Mouse (Mus musculus) midbrain, embryonic 15.5 days (tissue): ENCODE results near the gene Nup50. TPM values are rescaled to one million over a fixed set of nuclear protein-coding genes. Genes with fewer than 3 reads are reported as not detected.
A peak's percentile ranks its signal among the peaks of the same experiment; 100 is the strongest.

Experiments
- ATAC-seq: fragments of 200-750 bp; cut with Nextera tagmentation; replicated peaks from 2 replicates; pipeline ENCODE4 v1.8.0; 2017; ENCODE audit warnings: moderate TSS enrichment
- H3K27ac ChIP-seq: fragments of 300-500 bp; sonication (generic); 2 replicates; pipeline ENCODE4 v1.5.1; 2015; ENCODE audit warnings: mild to moderate bottlenecking, inconsistent platforms
- H3K27me3 ChIP-seq: fragments of 300-500 bp; sonication (generic); replicated peaks from 2 replicates; pipeline ENCODE4 v1.6.1; 2015; ENCODE audit warnings: inconsistent platforms
- H3K36me3 ChIP-seq: fragments of 300-500 bp; sonication (generic); replicated peaks from 2 replicates; pipeline ENCODE4 v1.6.1; 2015; ENCODE audit warnings: inconsistent platforms
- H3K4me1 ChIP-seq: fragments of 300-500 bp; sonication (generic); 2 replicates; pipeline ENCODE4 v1.6.1; 2015; ENCODE audit warnings: inconsistent platforms
- H3K4me2 ChIP-seq: fragments of 300-500 bp; sonication (generic); 2 replicates; pipeline ENCODE4 v1.6.1; 2015; ENCODE audit warnings: inconsistent platforms, mild to moderate bottlenecking, moderate library complexity
- H3K4me3 ChIP-seq: fragments of 300-500 bp; sonication (generic); 2 replicates; pipeline ENCODE4 v1.5.1; 2015; ENCODE audit warnings: mild to moderate bottlenecking, inconsistent platforms
- H3K9ac ChIP-seq: fragments of 300-500 bp; sonication (generic); 2 replicates; pipeline ENCODE4 v1.6.1; 2015; ENCODE audit warnings: mild to moderate bottlenecking, inconsistent platforms
- H3K9me3 ChIP-seq: fragments of 300-500 bp; sonication (generic); 2 replicates; pipeline ENCODE4 v1.6.1; 2016; ENCODE audit warnings: inconsistent platforms
- WGBS: fragments of 180-500 bp; shearing (Covaris S2); methylation state at CpG from one replicate; pipeline ENCODE4 v1.1.7; 2015; ENCODE audit warnings: mixed read lengths; 5-methylcytosine and 5-hydroxymethylcytosine counted together
- polyA plus RNA-seq: library from polyadenylated mRNA; unstranded; fragments of >200 nt; fragmentation: Nextera tagmentation; extraction: Ambion mirVana; gene quantifications from 2 replicates; pipeline ENCODE4 v1.2.1, GENCODE M21; 2015

Nup50 gene
- polyA plus RNA-seq, 1 experiment from 2014 or later: 25.4 TPM

GRCm38 (mm10) chr15:84958331-84958730, 35.1 kb downstream of the Nup50 start:
- peaks cover 38% of the 10 kb centered on the region for H3K4me1 ChIP-seq
- no peak overlapping the region for H3K9ac ChIP-seq
- H3K9me3 ChIP-seq: no peaks in the 10 kb centered on the region
- peaks cover 16% of the 10 kb centered on the region for H3K36me3 ChIP-seq
- peak overlapping the region; percentile 48; the same call in 1 of the 2 replicates for H3K27ac ChIP-seq
- peak overlapping the region; percentile 15; the same call in 1 of the 2 replicates for H3K4me2 ChIP-seq
- ATAC-seq: no peak
- no peak overlapping the region for H3K4me3 ChIP-seq
- H3K27me3 ChIP-seq: no peaks in the 10 kb centered on the region
- WGBS: 91% methylated on average over 3 of the region's 3 CpGs

GRCm38 (mm10) chr15:84959891-84960290, 36.7 kb downstream of the Nup50 start:
- H3K4me3 ChIP-seq: no peak overlapping the region
- H3K27me3 ChIP-seq: no peaks in the 10 kb centered on the region
- no peak overlapping the region for H3K4me2 ChIP-seq
- peaks cover 38% of the 10 kb centered on the region for H3K4me1 ChIP-seq
- H3K36me3 ChIP-seq: peaks cover 9% of the 10 kb centered on the region; the same call in 1 of the 2 replicates
- no peaks in the 10 kb centered on the region for H3K9me3 ChIP-seq
- ATAC-seq: no peak
- 86% methylated on average over 6 of the region's 6 CpGs for WGBS
- no peak overlapping the region for H3K27ac ChIP-seq
- H3K9ac ChIP-seq: no peak overlapping the region

- 16% methylated on average over 8 of the region's 8 CpGs for WGBS
- Histone ChIP-seq H3K27me3 (no peaks in the 10 kb centered on the region), H3K4me3 (no peak overlapping the region; the same call in 1 of the 2 replicates), H3K9me3 (no peaks in the 10 kb centered on the region), H3K4me1 (peaks cover 38% of the 10 kb centered on the region), H3K36me3 (peaks cover under 1% of the 10 kb centered on the region; the same call in 1 of the 2 replicates), H3K27ac (peak overlapping the region; percentile 74), H3K4me2 (peak overlapping the region; percentile 36), H3K9ac (peak overlapping the region; percentile 30; the same call in 1 of the 2 replicates)
- ATAC-seq: peak; percentile 13
Measured at GRCm38 (mm10) chr15:84960692-84961091, 37.5 kb downstream of the Nup50 start.

- Histone ChIP-seq H3K9ac (no peak overlapping the region), H3K4me1 (peaks cover 40% of the 10 kb centered on the region), H3K4me3 (no peak overlapping the region), H3K36me3 (no peaks in the 10 kb centered on the region), H3K27me3 (no peaks in the 10 kb centered on the region), H3K9me3 (no peaks in the 10 kb centered on the region), H3K4me2 (no peak overlapping the region), H3K27ac (no peak overlapping the region)
- no peak for ATAC-seq
- 83% methylated on average over 2 of the region's 2 CpGs for WGBS
Measured at GRCm38 (mm10) chr15:84962518-84962917, 39.3 kb downstream of the Nup50 start.

- no peak overlapping the region for H3K4me3 ChIP-seq
- WGBS: 89% methylated on average over 5 of the region's 5 CpGs
- no peak for ATAC-seq
Measured at GRCm38 (mm10) chr15:84964771-84965170, 41.6 kb downstream of the Nup50 start.

GRCm38 (mm10) chr15:84965575-84966360, 42.6 kb downstream of the Nup50 start:
- no peaks in the 10 kb centered on the region for H3K9me3 ChIP-seq
- H3K4me3 ChIP-seq: no peak overlapping the region
- H3K36me3 ChIP-seq: no peaks in the 10 kb centered on the region
- H3K27me3 ChIP-seq: no peaks in the 10 kb centered on the region
- H3K9ac ChIP-seq: no peak overlapping the region
- peaks cover 13% of the 10 kb centered on the region for H3K4me1 ChIP-seq
- ATAC-seq: no peak
- no peak overlapping the region for H3K27ac ChIP-seq
- H3K4me2 ChIP-seq: no peak overlapping the region
- 63% methylated on average over 7 of the region's 7 CpGs for WGBS

More at GRCm38 (mm10) chr15:84964771-84965170, 41.6 kb downstream of the Nup50 start:
- H3K27me3 ChIP-seq: no peaks in the 10 kb centered on the region
- H3K9me3 ChIP-seq: no peaks in the 10 kb centered on the region
- H3K9ac ChIP-seq: no peak overlapping the region
- H3K27ac ChIP-seq: no peak overlapping the region
- H3K4me2 ChIP-seq: no peak overlapping the region
- no peaks in the 10 kb centered on the region for H3K36me3 ChIP-seq
- H3K4me1 ChIP-seq: peaks cover 19% of the 10 kb centered on the region

GRCm38 (mm10) chr15:84968534-84968933, 45.3 kb downstream of the Nup50 start:
- Histone ChIP-seq H3K4me3 (no peak overlapping the region), H3K27ac (no peak overlapping the region), H3K9me3 (no peaks in the 10 kb centered on the region), H3K36me3 (no peaks in the 10 kb centered on the region), H3K4me2 (no peak overlapping the region), H3K27me3 (no peaks in the 10 kb centered on the region), H3K4me1 (peaks cover 10% of the 10 kb centered on the region), H3K9ac (no peak overlapping the region)
- 92% methylated on average over 4 of the region's 4 CpGs for WGBS
- ATAC-seq: no peak

GRCm38 (mm10) chr15:84972860-84973543, 49.8 kb downstream of the Nup50 start:
- Histone ChIP-seq H3K4me2 (no peak overlapping the region), H3K27me3 (no peaks in the 10 kb centered on the region), H3K9ac (no peak overlapping the region), H3K27ac (0 out of 2 replicates have a peak overlapping the region, but pooled peaks have one; percentile 25), H3K4me3 (no peak overlapping the region), H3K9me3 (no peaks in the 10 kb centered on the region), H3K36me3 (no peaks in the 10 kb centered on the region), H3K4me1 (peaks cover 31% of the 10 kb centered on the region)
- ATAC-seq: peak; percentile 48; the same call in 1 of the 2 replicates
- 41% methylated on average over 8 of the region's 8 CpGs for WGBS

GRCm38 (mm10) chr15:84973544-84973871, 50.3 kb downstream of the Nup50 start:
- Histone ChIP-seq H3K27me3 (no peaks in the 10 kb centered on the region), H3K9me3 (no peaks in the 10 kb centered on the region), H3K4me2 (no peak overlapping the region), H3K36me3 (no peaks in the 10 kb centered on the region), H3K4me3 (no peak overlapping the region), H3K27ac (0 out of 2 replicates have a peak overlapping the region, but pooled peaks have one; percentile 25), H3K9ac (no peak overlapping the region), H3K4me1 (peaks cover 31% of the 10 kb centered on the region)
- ATAC-seq: 0 out of 2 replicates have a peak, but pooled peaks have one; percentile 11
- WGBS: 12% methylated on average over 3 of the region's 3 CpGs

- Histone ChIP-seq H3K36me3 (no peaks in the 10 kb centered on the region), H3K9me3 (no peaks in the 10 kb centered on the region), H3K4me1 (peaks cover 31% of the 10 kb centered on the region), H3K27ac (no peak overlapping the region), H3K27me3 (no peaks in the 10 kb centered on the region), H3K9ac (no peak overlapping the region), H3K4me3 (no peak overlapping the region), H3K4me2 (no peak overlapping the region)
- no peak for ATAC-seq
- 43% methylated on average over 4 of the region's 4 CpGs for WGBS
Measured at GRCm38 (mm10) chr15:84975729-84976128, 52.5 kb downstream of the Nup50 start.

- no peaks in the 10 kb centered on the region for H3K9me3 ChIP-seq
- no peak overlapping the region for H3K27ac ChIP-seq
- no peak overlapping the region for H3K4me2 ChIP-seq
- no peaks in the 10 kb centered on the region for H3K27me3 ChIP-seq
- no peak overlapping the region for H3K4me3 ChIP-seq
- 83% methylated on average over 9 of the region's 9 CpGs for WGBS
- H3K4me1 ChIP-seq: peaks cover 27% of the 10 kb centered on the region
- no peaks in the 10 kb centered on the region for H3K36me3 ChIP-seq
- no peak overlapping the region for H3K9ac ChIP-seq
- ATAC-seq: no peak
Measured at GRCm38 (mm10) chr15:84981609-84982313, 58.5 kb downstream of the Nup50 start.

- H3K36me3 ChIP-seq: no peaks in the 10 kb centered on the region
- WGBS: 78% methylated on average over 3 of the region's 3 CpGs
- no peak overlapping the region for H3K9ac ChIP-seq
- no peak overlapping the region for H3K4me2 ChIP-seq
- ATAC-seq: no peak
- H3K4me3 ChIP-seq: no peak overlapping the region
- H3K27me3 ChIP-seq: no peaks in the 10 kb centered on the region
- no peak overlapping the region for H3K27ac ChIP-seq
- H3K9me3 ChIP-seq: no peaks in the 10 kb centered on the region
- peaks cover 26% of the 10 kb centered on the region for H3K4me1 ChIP-seq
Measured at GRCm38 (mm10) chr15:84982888-84983287, 59.7 kb downstream of the Nup50 start.
